ENCODE assay signal across 21 mouse cellular contexts in the genomic region with DNA sequence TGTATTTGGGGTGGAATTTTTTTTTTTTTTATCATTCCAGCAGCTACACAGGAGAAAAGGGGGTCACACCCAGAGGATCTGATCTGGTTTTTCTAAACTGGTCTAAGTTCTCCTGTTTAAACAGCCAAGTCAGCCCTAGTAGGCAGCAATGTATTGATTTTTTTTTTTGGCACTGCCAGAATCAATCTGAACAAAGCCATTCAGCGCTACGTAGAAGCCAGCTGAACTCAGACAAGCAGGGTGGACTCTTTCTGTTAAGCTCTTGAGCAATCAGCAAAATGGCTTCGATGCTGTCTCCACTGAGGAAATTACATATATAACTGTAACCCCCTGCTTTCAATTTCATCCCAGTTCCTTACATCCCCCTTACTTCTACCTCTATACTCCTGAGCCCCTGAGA.
"Had no signal": no experiment of that assay in that cellular context is flagged by ENCODE, and none has a peak within 500 bp of the region (broad histone marks: within the 10 kb centered on the region; RNA-seq: fewer than 3 reads in every experiment).

No protein-coding gene starts in this region.

- H3K9ac ChIP-seq: heart, embryonic 13.5 days; heart, embryonic 15.5 days; hindbrain, embryonic 12.5 days; hindbrain, embryonic 14.5 days; intestine, embryonic 15.5 days; limb, embryonic 12.5 days; liver, embryonic 12.5 days; liver, embryonic 14.5 days had no signal

- H3K9me3 ChIP-seq: heart, embryonic 13.5 days; heart, embryonic 15.5 days; hindbrain, embryonic 12.5 days; intestine, embryonic 15.5 days; limb, embryonic 10.5 days; limb, embryonic 12.5 days; liver, embryonic 12.5 days had no signal

- H3K36me3 ChIP-seq: heart, embryonic 13.5 days; heart, embryonic 15.5 days; hindbrain, embryonic 12.5 days; intestine, embryonic 15.5 days; limb, embryonic 10.5 days; limb, embryonic 12.5 days; liver, embryonic 12.5 days had no signal

- H3K4me1 ChIP-seq: liver, embryonic 12.5 days had no signal

- DNase-seq: gastrocnemius, postnatal 10 days; gastrocnemius, postnatal 36 days; heart, postnatal 14 days; heart, postnatal 36 days; kidney, postnatal 4 days had no signal

- H3K4me3 ChIP-seq: heart, adult 2 months; heart, embryonic 13.5 days; heart, embryonic 15.5 days; hindbrain, embryonic 12.5 days; intestine, embryonic 15.5 days; layer of hippocampus, adult 2 months; left cerebral cortex, adult 2 months; limb, embryonic 10.5 days; limb, embryonic 12.5 days; liver, embryonic 12.5 days had no signal

- H3K27me3 ChIP-seq: heart, embryonic 13.5 days; heart, embryonic 15.5 days; intestine, embryonic 15.5 days; liver, embryonic 12.5 days had no signal

- H3K4me2 ChIP-seq: heart, embryonic 11.5 days; heart, embryonic 13.5 days; heart, embryonic 15.5 days; hindbrain, embryonic 12.5 days; hindbrain, embryonic 14.5 days; intestine, embryonic 15.5 days; limb, embryonic 12.5 days; liver, embryonic 12.5 days had no signal

- ATAC-seq: hindbrain, embryonic 16.5 days; inflammation-experienced regulatory T-cells, adult 6 months; intestine, embryonic 15.5 days; intestine, postnatal 0 days; liver, embryonic 12.5 days had no signal

- H3K27ac ChIP-seq: heart, embryonic 13.5 days; heart, embryonic 15.5 days; hindbrain, embryonic 12.5 days; hindbrain, embryonic 14.5 days; intestine, embryonic 15.5 days; layer of hippocampus, adult 2 months; left cerebral cortex, adult 2 months; limb, embryonic 10.5 days; limb, embryonic 12.5 days; liver, embryonic 12.5 days; liver, embryonic 14.5 days had no signal
